Mouse (Mus musculus) stomach, postnatal 0 days (tissue): ENCODE data around the gene 4932438H23Rik. TPM values are rescaled to one million over a fixed set of nuclear protein-coding genes. Genes with fewer than 3 reads are reported as not detected.

Experiments used
- ATAC-seq: fragments of 200-750 bp; cut with Nextera tagmentation; 2 replicates; pipeline ENCODE4 v1.8.0; 2017; ENCODE audit not compliant: low FRiP score, low TSS enrichment
- DNase-seq: peaks from one replicate; pipeline ENCODE4 v3.0.0-alpha.2; 2016; ENCODE audit warnings: low spot score
- H3K27ac ChIP-seq: fragments of 300-500 bp; sonication (generic); replicated peaks from 2 replicates; pipeline ENCODE4 v1.5.1; 2014; ENCODE audit warnings: mild to moderate bottlenecking, control low read depth
- H3K27me3 ChIP-seq: fragments of 300-500 bp; sonication (generic); 2 replicates; pipeline ENCODE4 v1.6.1; 2014; ENCODE audit warnings: low read length; ENCODE audit not compliant: control insufficient read depth, insufficient read depth
- H3K36me3 ChIP-seq: fragments of 300-500 bp; sonication (generic); 2 replicates; pipeline ENCODE4 v1.6.1; 2014; ENCODE audit warnings: low read length, mixed read lengths; ENCODE audit not compliant: control insufficient read depth, insufficient read depth
- H3K4me1 ChIP-seq: fragments of 300-500 bp; sonication (generic); replicated peaks from 2 replicates; pipeline ENCODE4 v1.6.1; 2014; ENCODE audit warnings: antibody characterized with exemption; ENCODE audit not compliant: control insufficient read depth, insufficient read depth
- H3K4me2 ChIP-seq: fragments of 300-500 bp; sonication (generic); replicated peaks from 2 replicates; pipeline ENCODE4 v1.6.1; 2014; ENCODE audit warnings: low read depth, mild to moderate bottlenecking, control low read depth, moderate library complexity
- H3K4me3 ChIP-seq: fragments of 300-500 bp; sonication (generic); 2 replicates; pipeline ENCODE4 v1.5.1; 2014; ENCODE audit warnings: low read depth, low read length, control low read depth
- H3K9ac ChIP-seq: fragments of 300-500 bp; sonication (generic); 2 replicates; pipeline ENCODE4 v1.6.1; 2014; ENCODE audit warnings: mild to moderate bottlenecking, low read length, control low read depth, mixed read lengths
- H3K9me3 ChIP-seq: fragments of 300-500 bp; sonication (generic); 2 replicates; pipeline ENCODE4 v1.6.1; 2016; ENCODE audit warnings: low read length; ENCODE audit not compliant: control insufficient read depth
- CTCF ChIP-seq: IDR thresholded peaks from 2 replicates; pipeline ENCODE4 v1.5.1; 2016; ENCODE audit warnings: antibody characterized with exemption, low read depth, mild to moderate bottlenecking, moderate library complexity
- EP300 ChIP-seq: optimal IDR thresholded peaks from 2 replicates; pipeline ENCODE3; 2016; ENCODE audit warnings: antibody characterized with exemption
- WGBS: fragments of 180-500 bp; shearing (Covaris S2); extraction: QIAGEN DNeasy Blood & Tissue Kit; methylation state at CpG from one replicate; pipeline ENCODE4 v1.1.7; 2014; 5-methylcytosine and 5-hydroxymethylcytosine counted together
- polyA plus RNA-seq: library from polyadenylated mRNA; unstranded; fragments of >200 nt; fragmentation: Nextera tagmentation; extraction: Ambion mirVana; gene quantifications from 2 replicates; pipeline ENCODE4 v1.2.1, GENCODE M21; 2015

Gene 4932438H23Rik
- 0.04 and 0.10 TPM in 2 replicates for polyA plus RNA-seq

- H3K9ac ChIP-seq = no peak within 1 kb of the TSS
- ATAC-seq = no peak
- H3K4me2 ChIP-seq = no peak within 1 kb of the TSS
- no peak within 1 kb of the TSS for H3K27ac ChIP-seq
- no peak for TF ChIP-seq EP300
- TF ChIP-seq CTCF = no peak
- no peak for DNase-seq
- no peaks in the 10 kb centered on the region for H3K4me1 ChIP-seq
- no peaks in the 10 kb centered on the region for H3K9me3 ChIP-seq
- no peaks in the 10 kb centered on the region for H3K27me3 ChIP-seq
- H3K36me3 ChIP-seq = no peaks in the 10 kb centered on the region
- H3K4me3 ChIP-seq = no peak within 1 kb of the TSS
- 87% methylated on average over 8 of the region's 8 CpGs for WGBS
Measured at GRCm38 (mm10) chr16:91095022-91095421, at the start of gene 4932438H23Rik. Gene 4932438H23Rik (minus strand): TSS chr16:91095122.

DNA sequence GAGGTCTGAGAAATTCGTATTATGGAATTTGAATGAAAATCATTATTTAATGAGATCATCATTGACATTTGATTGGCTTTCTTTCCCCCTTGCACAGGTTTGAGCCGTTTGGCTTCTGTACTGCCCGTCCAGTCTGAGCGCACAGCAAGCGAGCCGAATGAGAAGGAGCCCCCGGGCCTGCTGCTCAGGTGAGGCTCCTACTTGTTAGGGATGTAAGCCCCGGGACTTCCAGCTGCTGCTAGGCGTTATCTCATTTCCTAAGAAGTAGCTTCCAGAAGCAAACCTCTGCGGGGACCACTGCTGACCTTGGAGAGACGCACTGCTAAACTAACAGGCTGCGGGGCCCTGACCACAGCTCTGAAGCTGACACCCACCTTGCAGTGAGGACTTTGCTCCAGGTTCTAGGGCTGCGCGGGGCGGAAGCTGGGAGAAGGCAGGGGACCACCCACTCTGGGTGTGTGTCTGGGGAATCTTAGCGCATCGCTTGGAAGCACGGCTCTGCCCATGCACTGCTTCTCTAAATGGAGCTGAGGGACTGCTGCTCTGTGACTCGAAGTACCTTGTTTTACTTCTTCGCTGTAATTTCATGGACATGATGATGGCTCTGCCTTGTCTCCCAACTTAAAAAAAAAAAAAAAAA lies 46.2 kb upstream of the 4932438H23Rik start:
- DNase-seq (no peak), ATAC-seq (no peak)
- Histone ChIP-seq H3K36me3 (no peaks in the 10 kb centered on the region), H3K4me2 (no peak overlapping the region), H3K27ac (no peak overlapping the region), H3K9me3 (no peaks in the 10 kb centered on the region), H3K4me3 (no peak overlapping the region), H3K4me1 (no peaks in the 10 kb centered on the region), H3K27me3 (0 out of 2 replicates have a peak, but pooled peaks cover 2% of the 10 kb centered on the region), H3K9ac (no peak overlapping the region)
- 36% methylated on average over 20 of the region's 20 CpGs for WGBS
- no peak for TF ChIP-seq EP300
- no peak for TF ChIP-seq CTCF

GRCm38 (mm10) chr16:91140457-91140856 lies 45.5 kb upstream of the 4932438H23Rik start:
- Histone ChIP-seq H3K27me3 (0 out of 2 replicates have a peak, but pooled peaks cover 2% of the 10 kb centered on the region), H3K36me3 (no peaks in the 10 kb centered on the region), H3K27ac (no peak overlapping the region), H3K4me1 (no peaks in the 10 kb centered on the region), H3K4me3 (no peak overlapping the region), H3K9me3 (no peaks in the 10 kb centered on the region), H3K4me2 (no peak overlapping the region), H3K9ac (no peak overlapping the region)
- no peak for ATAC-seq
- no peak for TF ChIP-seq EP300
- WGBS = 33% methylated on average over 10 of the region's 10 CpGs
- DNase-seq = no peak

DNA sequence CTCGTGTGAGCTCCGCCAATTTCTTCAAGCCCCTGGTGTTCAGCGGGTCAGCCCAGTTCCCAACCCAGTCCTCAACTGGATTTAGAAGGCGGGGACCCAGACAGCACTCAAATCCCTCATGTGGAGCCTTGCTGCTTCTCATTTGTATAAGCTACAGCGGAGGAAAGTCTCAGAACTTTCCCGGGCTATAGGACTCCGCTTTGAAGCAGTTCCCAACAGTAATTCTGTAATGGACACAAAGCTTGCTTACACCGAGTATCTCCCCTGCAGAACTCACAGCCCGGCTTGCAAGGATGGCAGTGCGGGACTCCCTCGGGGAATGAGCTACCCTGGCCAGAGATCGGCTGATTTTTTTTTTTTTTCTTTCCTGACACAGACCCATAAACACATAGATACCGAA lies 45.1 kb upstream of the 4932438H23Rik start:
- Histone ChIP-seq H3K9ac (no peak overlapping the region), H3K9me3 (no peaks in the 10 kb centered on the region), H3K4me2 (no peak overlapping the region), H3K4me3 (no peak overlapping the region), H3K36me3 (no peaks in the 10 kb centered on the region), H3K27me3 (0 out of 2 replicates have a peak, but pooled peaks cover 2% of the 10 kb centered on the region), H3K27ac (no peak overlapping the region), H3K4me1 (no peaks in the 10 kb centered on the region)
- 20% methylated on average over 13 of the region's 13 CpGs for WGBS
- DNase-seq (no peak), ATAC-seq (no peak)
- TF ChIP-seq EP300 = no peak
- no peak for TF ChIP-seq CTCF

GRCm38 (mm10) chr16:91139481-91139880 lies 44.6 kb upstream of the 4932438H23Rik start:
- Histone ChIP-seq H3K36me3 (no peaks in the 10 kb centered on the region), H3K9me3 (no peaks in the 10 kb centered on the region), H3K27me3 (0 out of 2 replicates have a peak, but pooled peaks cover 2% of the 10 kb centered on the region), H3K9ac (no peak overlapping the region), H3K4me2 (no peak overlapping the region), H3K27ac (no peak overlapping the region), H3K4me3 (no peak overlapping the region), H3K4me1 (no peaks in the 10 kb centered on the region)
- TF ChIP-seq EP300 = no peak
- TF ChIP-seq CTCF = 0 out of 2 replicates have a peak, but pooled peaks have one; percentile 9
- 28% methylated on average over 10 of the region's 10 CpGs for WGBS
- DNase-seq (no peak), ATAC-seq (no peak)

DNA sequence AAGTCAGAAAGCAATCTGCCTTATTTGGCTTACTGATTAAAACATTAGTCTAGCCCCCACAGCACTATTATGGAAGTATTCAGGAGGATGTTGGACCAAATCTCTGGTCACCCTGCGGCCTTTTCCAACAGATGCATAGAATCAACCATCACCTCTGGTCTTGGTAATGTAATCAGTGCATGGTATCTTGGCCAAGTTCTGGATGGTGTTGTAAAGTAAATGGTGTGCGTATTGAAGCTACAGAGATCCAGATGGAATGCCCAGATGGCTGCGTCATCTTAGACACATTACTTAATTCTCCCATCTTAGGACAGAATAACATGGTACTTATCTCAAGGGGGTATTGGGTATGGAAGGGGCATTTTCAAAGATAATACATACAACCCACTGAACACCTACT lies 43.8 kb upstream of the 4932438H23Rik start:
- H3K27me3 ChIP-seq = 0 out of 2 replicates have a peak, but pooled peaks cover 2% of the 10 kb centered on the region
- no peak for DNase-seq
- no peak overlapping the region for H3K4me3 ChIP-seq
- TF ChIP-seq EP300 = no peak
- TF ChIP-seq CTCF = no peak
- no peak overlapping the region for H3K27ac ChIP-seq
- no peaks in the 10 kb centered on the region for H3K36me3 ChIP-seq
- no peaks in the 10 kb centered on the region for H3K9me3 ChIP-seq
- ATAC-seq = no peak
- H3K4me2 ChIP-seq = no peak overlapping the region
- 92% methylated on average over 3 of the region's 3 CpGs for WGBS
- no peaks in the 10 kb centered on the region for H3K4me1 ChIP-seq
- H3K9ac ChIP-seq = no peak overlapping the region
